Mouse (Mus musculus): Measurements from ENCODE around the gene Lrig2.

Gene Lrig2

DNA sequence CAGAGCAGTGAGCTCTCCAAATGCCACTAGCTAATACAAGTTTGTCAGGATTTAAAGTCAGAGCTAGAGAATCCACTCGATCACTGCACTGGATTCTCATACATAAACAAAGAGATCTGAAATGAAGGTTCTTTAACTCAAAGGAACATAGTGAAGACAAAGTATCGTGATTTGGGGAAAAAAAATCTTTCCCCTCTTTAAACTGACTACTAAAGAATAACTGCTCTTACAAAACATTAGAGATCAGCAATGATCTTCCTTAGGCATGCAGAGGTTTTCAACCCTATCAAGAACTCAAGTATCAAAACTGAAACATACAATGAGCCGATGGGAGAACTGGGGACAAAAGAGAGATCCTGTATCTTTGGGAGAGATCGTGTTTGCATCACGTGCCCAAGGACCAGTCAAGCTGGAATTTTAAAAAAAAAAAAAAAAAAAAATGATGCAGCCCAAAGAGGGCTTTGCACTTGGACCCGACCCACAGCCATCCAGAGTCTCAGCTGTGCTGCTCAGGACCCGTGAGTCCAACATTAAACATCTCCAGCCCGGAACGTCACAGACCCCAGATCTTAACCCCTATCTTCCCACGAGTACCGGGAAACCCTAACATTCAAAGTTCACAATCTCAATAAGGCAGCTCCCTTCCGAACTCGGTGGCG lies 818 bp downstream of the Lrig2 start:
- DNase-seq (ENCODE audit: low spot score in 2 of 2) = no peak

DNA sequence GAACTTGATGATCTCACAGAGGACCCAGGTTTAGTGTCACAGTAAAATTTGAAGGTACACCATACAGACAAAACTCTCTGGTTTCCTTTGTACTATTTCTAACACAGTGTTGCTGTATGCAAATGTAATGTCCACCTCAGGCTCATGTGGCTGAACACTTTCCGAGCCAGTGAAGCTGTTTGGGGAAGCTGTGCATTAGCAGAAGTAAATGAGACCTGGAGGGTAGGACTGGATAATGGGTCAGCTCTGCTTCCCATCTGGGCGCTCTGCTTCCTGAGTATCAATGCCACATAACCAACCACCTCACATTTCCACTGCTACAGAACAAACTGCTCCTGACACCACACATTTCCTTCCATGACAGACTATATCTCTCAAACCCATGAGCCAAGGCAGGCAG lies 10.1 kb downstream of the Lrig2 start:
- DNase-seq (ENCODE audit: low spot score in 2 of 2) = no peak

GRCm38 (mm10) chr3:104500881-104501280 lies 10.8 kb downstream of the Lrig2 start:
- no peak for DNase-seq (ENCODE audit: low spot score in 2 of 2)

- DNase-seq (ENCODE audit: low spot score in 2 of 2) = no peak
Observed at GRCm38 (mm10) chr3:104496176-104496575, 15.5 kb downstream of the Lrig2 start.

DNA sequence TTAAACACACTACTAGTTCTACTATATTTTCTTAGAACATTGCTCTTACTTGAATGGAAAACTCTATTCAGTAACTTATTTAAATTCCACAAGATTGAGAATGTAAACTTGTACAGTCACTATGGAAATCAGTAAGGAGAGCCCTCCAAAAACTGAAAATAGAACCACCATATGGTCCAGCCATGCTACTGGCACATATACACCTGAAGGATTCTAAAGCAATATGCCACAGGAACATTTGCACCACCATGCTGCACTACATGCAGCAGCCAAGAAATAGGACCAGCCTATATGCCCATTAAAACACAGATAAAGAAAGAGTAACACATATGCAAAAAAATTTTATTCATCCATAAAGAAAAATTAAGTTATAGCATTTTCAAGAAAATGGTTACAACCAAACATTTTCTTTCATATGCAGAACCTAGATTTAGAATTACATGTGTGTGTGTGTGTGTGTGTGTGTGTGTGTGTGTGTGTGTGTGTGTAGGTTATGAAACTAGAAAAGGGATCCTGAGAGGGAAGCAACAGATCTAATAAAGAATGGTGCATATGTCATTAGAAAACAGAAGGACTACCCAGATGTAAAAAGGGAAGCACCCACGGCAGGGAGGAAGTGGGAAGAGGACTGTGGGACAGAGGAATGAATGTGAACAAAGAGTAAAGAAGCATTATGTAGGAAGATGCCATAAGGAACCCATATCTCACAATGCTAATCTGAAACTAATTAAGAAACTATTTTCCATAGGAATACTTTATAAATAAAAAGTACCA lies 30.6 kb downstream of the Lrig2 start:
- DNase-seq (ENCODE audit: low spot score in 2 of 2) = peak in 1 of 2 experiments; percentile 18

DNA sequence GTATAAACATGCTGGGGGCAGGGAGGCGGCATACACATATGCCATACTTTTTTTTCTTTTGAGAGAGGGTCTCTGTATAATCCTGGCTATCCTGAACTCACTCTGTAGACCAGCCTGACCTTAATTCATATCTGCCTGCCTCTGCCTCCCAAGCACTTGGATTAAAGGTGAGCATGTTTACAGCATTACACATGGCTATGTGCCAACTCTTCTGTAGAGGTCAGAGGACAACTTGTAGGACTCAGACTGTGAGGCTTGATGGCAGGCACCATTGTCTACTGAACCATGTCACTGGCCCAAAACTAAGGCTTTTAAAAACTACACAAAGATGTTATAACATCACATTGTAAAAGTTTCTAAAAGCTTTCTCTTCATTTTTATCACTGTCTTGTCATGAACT lies 33.7 kb downstream of the Lrig2 start:
- no peak for DNase-seq (ENCODE audit: low spot score in 2 of 2)

- no peak for DNase-seq (ENCODE audit: low spot score in 2 of 2)
Observed at GRCm38 (mm10) chr3:104469421-104469820, 42.3 kb downstream of the Lrig2 start.

GRCm38 (mm10) chr3:104461226-104461625 lies 50.5 kb downstream of the Lrig2 start:
- no peak for DNase-seq (ENCODE audit: low spot score in 2 of 2)

DNA sequence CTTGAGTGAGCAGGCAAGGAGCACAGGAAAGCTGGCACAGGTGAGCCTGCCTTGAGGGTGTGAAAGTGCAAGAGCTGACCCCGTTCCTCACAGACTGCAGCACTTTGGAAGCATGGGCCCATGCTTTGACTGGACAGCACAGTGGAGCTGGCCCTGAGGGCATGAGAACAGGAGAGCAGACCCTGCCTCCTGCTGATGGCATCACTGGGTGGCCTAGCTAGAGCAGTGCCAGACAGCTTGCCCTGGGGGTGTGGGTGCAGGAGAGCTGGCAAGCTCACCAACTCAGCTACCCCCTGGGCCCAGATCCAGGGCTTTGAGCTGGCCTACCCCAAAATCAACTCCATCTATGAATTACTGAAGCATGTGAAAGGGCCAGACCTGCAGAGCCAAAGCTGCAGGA lies 53.1 kb downstream of the Lrig2 start:
- DNase-seq (ENCODE audit: low spot score in 2 of 2) = no peak

DNA sequence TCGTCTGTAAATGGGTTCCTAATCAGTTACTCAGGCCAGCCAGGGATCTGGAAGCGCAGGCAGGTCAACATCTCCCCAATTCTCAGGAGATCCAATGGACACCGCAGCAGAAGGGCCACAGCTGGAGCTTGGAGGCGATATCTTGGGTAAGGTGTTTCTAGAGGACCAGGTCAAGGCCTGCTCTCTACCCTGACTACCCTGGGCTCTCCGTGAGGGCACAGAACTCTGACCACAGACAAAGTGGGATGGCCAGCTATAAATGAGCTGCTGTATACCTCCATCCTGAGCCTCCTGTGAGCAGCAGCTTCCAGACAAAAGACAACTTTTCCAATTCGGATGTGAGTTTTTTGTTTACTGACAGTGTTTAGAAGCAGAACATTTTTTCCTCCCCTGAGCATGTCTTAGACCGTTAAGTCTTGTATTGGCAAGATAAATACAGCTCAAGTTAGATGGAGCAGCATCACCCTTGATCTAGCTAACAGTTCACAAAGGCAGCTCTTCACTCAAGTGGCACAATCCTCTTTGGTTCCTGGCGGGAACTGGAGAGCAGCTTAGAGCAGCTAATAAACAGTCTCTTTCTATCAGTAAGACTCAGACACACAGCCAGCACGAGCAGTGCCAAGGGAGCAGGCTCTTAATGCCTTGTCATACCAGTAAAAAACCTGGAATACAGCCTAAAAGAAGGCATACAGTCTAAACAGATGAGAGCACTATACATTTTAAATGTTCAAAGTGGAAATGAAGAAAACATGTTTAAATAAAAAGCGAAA lies 56.0 kb downstream of the Lrig2 start:
- DNase-seq (ENCODE audit: low spot score in 2 of 2) = no peak

- DNase-seq (ENCODE audit: low spot score in 2 of 2) = no peak
Observed at GRCm38 (mm10) chr3:104447240-104447639, 64.5 kb downstream of the Lrig2 start.

- no peak for DNase-seq (ENCODE audit: low spot score in 2 of 2)
Observed at GRCm38 (mm10) chr3:104446689-104447088, 65.0 kb downstream of the Lrig2 start.

DNA sequence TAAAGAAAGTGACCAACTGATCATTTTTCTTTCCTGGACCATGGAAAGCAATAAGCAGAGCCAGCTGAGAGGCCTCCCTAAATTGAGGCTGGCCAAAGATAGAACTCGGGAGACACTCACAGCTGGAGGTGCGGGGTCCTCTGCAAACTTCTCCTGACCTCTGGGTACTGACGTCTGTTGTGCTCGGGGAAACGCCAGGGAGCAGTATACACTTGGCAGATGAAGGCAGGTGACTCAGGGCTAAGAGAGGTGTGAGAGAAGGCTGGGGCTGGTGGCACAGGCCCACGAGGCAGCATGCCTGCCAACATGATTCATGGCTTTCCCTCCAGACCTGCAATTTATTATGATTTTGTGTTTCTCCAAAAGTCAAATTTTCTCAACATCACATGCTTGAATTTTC lies 66.1 kb downstream of the Lrig2 start:
- peak in 1 of 2 experiments; percentile 29 for DNase-seq (ENCODE audit: low spot score in 2 of 2)

GRCm38 (mm10) chr3:104444946-104445460 lies 66.7 kb downstream of the Lrig2 start:
- no peak for DNase-seq (ENCODE audit: low spot score in 2 of 2)

DNA sequence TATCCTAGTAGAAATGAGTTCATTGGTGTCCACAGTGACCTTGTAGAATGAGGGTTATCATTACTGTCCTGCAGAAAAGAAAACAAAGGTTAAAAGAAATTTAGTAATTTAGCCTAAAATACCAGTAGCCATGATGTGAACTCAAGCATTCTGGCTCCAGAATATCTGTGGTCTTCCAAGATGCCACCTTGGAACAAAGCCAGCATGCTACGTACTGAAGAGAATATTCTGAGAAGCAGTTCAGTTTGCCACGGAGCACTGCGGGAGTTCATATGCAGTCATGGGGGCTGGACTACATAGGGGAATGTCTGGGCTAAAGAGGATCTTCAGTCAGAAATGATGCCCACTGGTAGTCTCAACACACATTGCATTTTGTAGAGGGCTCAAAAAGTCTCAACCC lies 67.6 kb downstream of the Lrig2 start:
- DNase-seq (ENCODE audit: low spot score in 2 of 2) = no peak

- no peak for DNase-seq (ENCODE audit: low spot score in 2 of 2)
Observed at GRCm38 (mm10) chr3:104442357-104442756, 69.4 kb downstream of the Lrig2 start.

DNA sequence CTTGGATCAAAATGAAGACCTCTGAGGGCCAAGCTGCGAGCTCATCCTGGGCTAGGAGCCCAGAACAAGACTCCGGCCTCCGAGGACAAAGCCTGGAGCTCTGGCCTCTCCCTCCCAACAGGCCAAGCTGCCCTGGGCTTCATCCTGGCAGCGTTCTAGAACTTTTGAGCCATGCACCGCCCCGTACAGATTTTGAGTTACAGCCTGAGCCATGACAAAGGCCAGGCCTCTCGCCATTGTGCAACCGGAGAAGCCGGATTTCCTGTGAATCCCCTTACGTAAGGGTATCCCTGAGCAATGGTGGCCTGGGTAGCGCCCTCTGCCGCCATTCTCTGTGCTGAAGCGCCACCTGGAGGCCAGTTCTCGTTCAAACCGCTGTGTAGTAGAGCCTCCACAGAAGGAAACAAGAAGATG lies 69.8 kb downstream of the Lrig2 start:
- peak; percentile 98 for DNase-seq (ENCODE audit: low spot score in 2 of 2)

GRCm38 (mm10) chr3:104441435-104441834 lies 70.3 kb downstream of the Lrig2 start:
- DNase-seq (ENCODE audit: low spot score in 2 of 2) = no peak

DNA sequence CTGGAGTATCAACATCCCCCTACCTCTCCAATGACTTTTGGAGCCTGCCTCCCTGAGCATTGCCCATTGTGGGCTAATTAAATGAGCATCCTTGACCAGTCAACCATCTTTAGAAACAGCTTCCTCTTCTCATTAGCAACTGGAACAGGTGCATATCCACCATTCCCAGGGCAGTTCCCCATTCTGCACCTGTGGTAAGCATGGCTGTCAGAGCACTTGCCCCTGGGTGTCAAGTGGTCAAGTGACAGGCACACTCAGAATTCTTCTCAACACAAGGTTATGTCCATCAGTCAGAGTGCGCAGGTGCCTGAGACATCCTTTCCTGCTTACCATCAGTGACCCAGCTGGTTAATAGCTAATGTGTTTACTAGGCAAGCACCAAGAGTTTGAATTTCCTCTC lies 72.9 kb downstream of the Lrig2 start:
- DNase-seq (ENCODE audit: low spot score in 2 of 2) = no peak

GRCm38 (mm10) chr3:104437576-104437975 lies 74.1 kb downstream of the Lrig2 start:
- DNase-seq (ENCODE audit: low spot score in 2 of 2) = no peak

DNA sequence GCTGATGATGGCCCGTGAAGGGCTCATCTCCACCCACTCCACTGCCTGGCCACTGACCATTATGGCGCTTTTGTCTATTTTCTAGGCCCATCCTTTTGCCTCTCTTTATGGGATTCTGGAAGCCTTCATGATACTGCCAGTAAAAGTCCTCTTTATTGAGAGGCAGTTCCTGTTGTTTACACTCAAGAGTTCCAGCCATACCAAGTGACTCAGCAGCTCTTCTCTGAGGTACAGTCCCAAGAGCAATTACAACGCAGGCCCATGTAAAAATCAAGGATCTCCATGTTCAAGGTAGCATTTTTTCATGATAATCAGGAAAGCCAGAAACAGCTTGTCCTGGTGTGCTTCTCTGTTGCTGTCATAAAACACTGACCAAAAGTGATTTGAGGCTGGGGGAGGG lies 75.8 kb downstream of the Lrig2 start:
- DNase-seq (ENCODE audit: low spot score in 2 of 2) = no peak

DNA sequence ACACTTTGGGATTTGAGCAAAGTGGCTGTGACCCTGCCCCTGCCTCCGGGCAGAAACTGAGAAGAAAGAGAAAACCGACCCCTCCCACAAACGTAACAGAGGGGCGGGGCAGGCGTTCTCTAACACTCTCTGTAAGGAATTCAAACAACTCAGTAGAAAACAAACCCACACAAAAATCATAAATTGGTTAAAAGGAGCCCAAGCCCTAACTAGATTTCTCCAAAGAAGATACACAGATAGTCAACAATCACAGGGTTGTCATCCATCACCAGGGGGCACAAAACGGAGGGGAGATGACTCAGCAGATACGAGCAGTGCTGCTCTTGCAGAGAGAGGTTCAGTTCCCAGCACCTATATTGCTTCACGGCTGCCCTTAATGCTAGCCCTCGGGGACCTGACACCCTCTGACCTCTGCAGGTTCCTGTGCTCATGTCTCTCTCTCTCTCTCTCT lies 77.4 kb downstream of the Lrig2 start:
- no peak for DNase-seq (ENCODE audit: low spot score in 2 of 2)
